Mouse (Mus musculus) cortical plate, adult 2 months (tissue): ENCODE measurements around the gene Ppox.
A peak's percentile ranks its signal among the peaks of the same experiment; 100 is the strongest.

Source experiments
- CTCF ChIP-seq: fragments of 200-500 bp; IDR thresholded peaks from 2 replicates; pipeline ENCODE4 v1.5.1; 2011; ENCODE audit warnings: mild to moderate bottlenecking, control low read depth, low read length; ENCODE audit not compliant: insufficient read depth; ENCODE audit errors: extremely low read depth
- POLR2A ChIP-seq: fragments of 200-500 bp; IDR thresholded peaks from 2 replicates; pipeline ENCODE4 v1.6.1; 2011; ENCODE audit warnings: mild to moderate bottlenecking, low read length, control low read depth; ENCODE audit not compliant: insufficient read depth; ENCODE audit errors: extremely low read depth

GRCm38 (mm10) chr1:171280916-171281527 is at the start of gene Ppox:
- TF ChIP-seq POLR2A (0 out of 2 replicates have a peak, but pooled peaks have one; percentile 42), CTCF (no peak)
